Mouse (Mus musculus): ENCODE results near the gene Fam205c. TPM values are rescaled to one million over a fixed set of nuclear protein-coding genes. Genes with fewer than 3 reads are reported as not detected.

Gene Fam205c
- 1.0 and 1.1 TPM in 2 replicates for polyA plus RNA-seq (2015; fragmentation: Nextera tagmentation; extraction: Ambion mirVana)

DNA sequence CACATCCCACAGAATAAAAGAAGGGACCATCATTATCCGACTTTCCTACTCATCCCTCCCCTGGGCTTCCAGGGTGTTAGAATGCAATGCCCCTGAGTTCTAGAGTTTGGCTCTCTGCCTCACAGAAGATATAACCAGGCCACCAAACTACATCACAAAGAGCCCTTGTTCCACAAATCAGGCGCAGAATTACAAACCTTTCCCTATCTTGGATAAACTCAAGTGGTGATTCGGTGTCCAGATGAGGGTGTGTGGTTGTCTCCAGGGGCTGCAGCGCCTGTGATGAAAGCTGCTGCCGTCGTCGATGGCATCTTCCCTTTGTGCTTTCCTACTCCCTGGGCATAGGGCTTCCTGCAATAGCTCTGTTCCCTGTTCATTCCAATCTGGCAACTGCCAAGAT is at the start of gene Fam205c:
Gene Fam205c, minus strand, starts transcription at position 101 of the 400 bp plus-strand sequence.
- Histone ChIP-seq H3K9ac (no peak within 1 kb of the TSS), H3K36me3 (ENCODE audit: poor library complexity, severe bottlenecking) (no peaks in the 10 kb centered on the region), H3K4me1 (no peaks in the 10 kb centered on the region), H3K27me3 (no peaks in the 10 kb centered on the region), H3K27ac (no peak within 1 kb of the TSS), H3K4me2 (no peak within 1 kb of the TSS), H3K9me3 (replicated peaks) (no peaks in the 10 kb centered on the region), H3K4me3 (no peak within 1 kb of the TSS)
- WGBS: 87% methylated on average over 7 of the region's 7 CpGs
- no peak for ATAC-seq

DNA sequence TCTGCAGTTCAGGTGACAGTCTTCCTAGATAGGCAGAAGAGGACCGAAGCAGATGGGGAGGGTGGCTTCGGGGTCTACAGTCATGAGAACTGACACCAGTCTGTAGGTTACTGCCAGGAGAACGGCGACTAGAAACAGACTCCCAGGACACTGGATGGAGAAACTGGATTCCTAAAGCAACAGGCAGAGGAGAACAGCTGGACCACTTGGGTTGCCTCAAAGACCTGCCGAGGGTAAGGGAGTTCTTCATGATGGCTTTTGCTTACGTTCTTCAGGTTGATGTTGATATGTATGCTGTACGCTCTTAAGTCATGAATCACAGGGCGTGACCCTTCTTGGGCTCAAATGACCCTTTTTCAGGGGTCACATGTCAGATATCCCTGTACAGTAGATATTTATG is 48.4 kb upstream of the Fam205c start:
- H3K4me3 ChIP-seq: no peak overlapping the region
- ATAC-seq: no peak
- H3K36me3 ChIP-seq (ENCODE audit: poor library complexity, severe bottlenecking): no peaks in the 10 kb centered on the region
- no peaks in the 10 kb centered on the region for H3K9me3 ChIP-seq (replicated peaks)
- peaks cover 16% of the 10 kb centered on the region for H3K27me3 ChIP-seq
- WGBS: 90% methylated on average over 8 of the region's 8 CpGs
- H3K9ac ChIP-seq: no peak overlapping the region
- H3K4me1 ChIP-seq: peaks cover 10% of the 10 kb centered on the region; the same call in 1 of the 2 replicates
- no peak overlapping the region for H3K27ac ChIP-seq
- no peak overlapping the region for H3K4me2 ChIP-seq

DNA sequence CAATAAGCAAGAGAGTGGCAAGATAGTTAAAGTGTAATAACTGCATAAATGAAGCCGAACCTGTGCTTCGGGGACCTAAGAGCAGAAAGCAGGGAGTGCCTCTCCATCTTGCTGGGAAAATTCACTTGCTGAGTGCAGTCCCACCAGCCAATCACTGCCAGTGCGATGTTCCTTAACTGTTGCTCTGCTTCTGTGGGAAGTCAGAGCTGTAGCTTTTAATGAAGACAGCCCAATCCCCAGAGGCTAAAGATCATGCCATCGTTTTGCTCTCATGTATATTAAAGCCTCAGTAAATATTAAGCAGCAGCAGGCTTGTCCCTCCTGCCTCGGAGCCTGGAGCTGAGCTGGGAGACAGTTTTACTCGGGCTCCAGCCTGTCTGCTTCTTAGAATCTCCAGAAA is 48.0 kb upstream of the Fam205c start:
- Histone ChIP-seq H3K4me2 (no peak overlapping the region), H3K4me3 (no peak overlapping the region), H3K27me3 (peaks cover 19% of the 10 kb centered on the region), H3K9ac (no peak overlapping the region), H3K36me3 (ENCODE audit: poor library complexity, severe bottlenecking) (no peaks in the 10 kb centered on the region), H3K4me1 (peaks cover 13% of the 10 kb centered on the region; the same call in 1 of the 2 replicates), H3K27ac (no peak overlapping the region), H3K9me3 (replicated peaks) (no peaks in the 10 kb centered on the region)
- WGBS: 77% methylated on average over 6 of the region's 6 CpGs
- no peak for ATAC-seq

DNA sequence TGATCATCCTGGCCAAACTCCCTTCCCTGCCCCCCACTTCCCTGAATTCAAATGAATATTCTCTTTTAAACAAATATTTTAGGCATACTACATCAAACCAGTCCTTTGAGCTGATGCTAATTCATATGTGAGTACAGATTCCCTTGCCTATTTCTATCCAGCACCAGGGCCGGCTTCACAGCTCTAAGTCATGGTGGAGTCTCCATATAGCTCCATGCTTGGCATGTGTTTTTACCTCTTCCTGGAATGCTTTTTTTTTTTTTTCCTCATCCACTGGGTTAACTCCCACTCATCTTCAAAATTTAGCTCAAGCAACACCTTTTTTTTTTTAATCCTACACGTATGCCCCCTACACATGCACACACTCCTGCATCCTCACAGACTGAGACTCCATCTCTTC is 47.5 kb upstream of the Fam205c start:
- WGBS: 89% methylated on average over 2 of the region's 2 CpGs
- no peak overlapping the region for H3K27ac ChIP-seq
- peaks cover 16% of the 10 kb centered on the region for H3K4me1 ChIP-seq
- no peak overlapping the region for H3K9ac ChIP-seq
- H3K27me3 ChIP-seq: peaks cover 19% of the 10 kb centered on the region
- H3K4me2 ChIP-seq: no peak overlapping the region
- no peaks in the 10 kb centered on the region for H3K36me3 ChIP-seq (ENCODE audit: poor library complexity, severe bottlenecking)
- no peak for ATAC-seq
- H3K9me3 ChIP-seq (replicated peaks): no peaks in the 10 kb centered on the region
- H3K4me3 ChIP-seq: no peak overlapping the region

GRCm38 (mm10) chr4:42920726-42921125 is 46.7 kb upstream of the Fam205c start:
- no peaks in the 10 kb centered on the region for H3K36me3 ChIP-seq (ENCODE audit: poor library complexity, severe bottlenecking)
- no peak overlapping the region for H3K4me2 ChIP-seq
- peaks cover 23% of the 10 kb centered on the region for H3K27me3 ChIP-seq
- H3K27ac ChIP-seq: no peak overlapping the region
- WGBS: 89% methylated on average over 9 of the region's 9 CpGs
- H3K9me3 ChIP-seq (replicated peaks): no peaks in the 10 kb centered on the region
- H3K4me3 ChIP-seq: no peak overlapping the region
- peaks cover 18% of the 10 kb centered on the region for H3K4me1 ChIP-seq
- no peak for ATAC-seq
- no peak overlapping the region for H3K9ac ChIP-seq

DNA sequence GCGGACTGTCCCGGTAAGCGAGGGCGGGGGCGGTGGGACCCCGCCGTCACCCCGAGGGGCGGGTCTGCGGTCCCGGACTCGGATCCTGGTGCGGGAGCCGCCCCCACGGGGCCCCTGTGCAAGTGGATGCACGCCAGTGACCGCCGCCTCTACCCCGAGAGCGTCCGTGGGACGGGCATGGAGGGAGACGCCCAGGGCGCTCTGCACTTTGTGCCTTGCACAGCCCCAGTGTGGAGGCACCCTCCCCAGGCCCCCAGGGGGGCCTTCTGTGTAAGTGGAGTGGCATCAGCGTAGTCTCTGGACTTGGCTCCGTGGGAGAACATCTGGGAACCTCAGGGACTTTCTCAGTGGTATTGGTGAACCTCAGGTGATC is 43.4 kb upstream of the Fam205c start:
- Histone ChIP-seq H3K36me3 (ENCODE audit: poor library complexity, severe bottlenecking) (no peaks in the 10 kb centered on the region), H3K27me3 (peaks cover 33% of the 10 kb centered on the region), H3K9ac (peak overlapping the region; percentile 84), H3K9me3 (replicated peaks) (no peaks in the 10 kb centered on the region), H3K4me3 (peak overlapping the region; percentile 66), H3K4me2 (peak overlapping the region; percentile 88), H3K27ac (no peak overlapping the region), H3K4me1 (peaks cover 16% of the 10 kb centered on the region)
- ATAC-seq: peak; percentile 58; the same call in 1 of the 2 replicates
- WGBS: 2% methylated on average over 23 of the region's 26 CpGs

- ATAC-seq: peak; percentile 84
- 4% methylated on average over 39 of the region's 90 CpGs for WGBS
- Histone ChIP-seq H3K36me3 (ENCODE audit: poor library complexity, severe bottlenecking) (no peaks in the 10 kb centered on the region), H3K4me3 (peak within 1 kb of the TSS; percentile 66), H3K27me3 (peaks cover 33% of the 10 kb centered on the region), H3K4me1 (peaks cover 16% of the 10 kb centered on the region), H3K9ac (peak within 1 kb of the TSS; percentile 84), H3K4me2 (peak within 1 kb of the TSS; percentile 88), H3K27ac (no peak within 1 kb of the TSS; the same call in 1 of the 2 replicates), H3K9me3 (replicated peaks) (no peaks in the 10 kb centered on the region)
Observed at GRCm38 (mm10) chr4:42916617-42917401, 42.8 kb upstream of the Fam205c start, which contains the start of gene Phf24. Gene Phf24, plus strand, starts transcription at chr4:42916660.

- H3K9ac ChIP-seq: no peak overlapping the region
- no peak overlapping the region for H3K4me2 ChIP-seq
- peaks cover 33% of the 10 kb centered on the region for H3K27me3 ChIP-seq
- H3K4me1 ChIP-seq: peaks cover 12% of the 10 kb centered on the region
- no peaks in the 10 kb centered on the region for H3K9me3 ChIP-seq (replicated peaks)
- no peak overlapping the region for H3K27ac ChIP-seq
- no peaks in the 10 kb centered on the region for H3K36me3 ChIP-seq (ENCODE audit: poor library complexity, severe bottlenecking)
- WGBS: 78% methylated on average over 1 of the region's 1 CpGs
- no peak overlapping the region for H3K4me3 ChIP-seq
- no peak for ATAC-seq
Observed at GRCm38 (mm10) chr4:42915966-42916365, 41.9 kb upstream of the Fam205c start.

GRCm38 (mm10) chr4:42915311-42915710 is 41.3 kb upstream of the Fam205c start:
- no peak overlapping the region for H3K27ac ChIP-seq
- H3K4me3 ChIP-seq: no peak overlapping the region
- no peaks in the 10 kb centered on the region for H3K36me3 ChIP-seq (ENCODE audit: poor library complexity, severe bottlenecking)
- 86% methylated on average over 12 of the region's 12 CpGs for WGBS
- ATAC-seq: no peak
- peaks cover 12% of the 10 kb centered on the region for H3K4me1 ChIP-seq
- no peak overlapping the region for H3K4me2 ChIP-seq
- H3K9ac ChIP-seq: no peak overlapping the region
- peaks cover 33% of the 10 kb centered on the region for H3K27me3 ChIP-seq
- no peaks in the 10 kb centered on the region for H3K9me3 ChIP-seq (replicated peaks)

GRCm38 (mm10) chr4:42913391-42913790 is 39.4 kb upstream of the Fam205c start:
- H3K36me3 ChIP-seq (ENCODE audit: poor library complexity, severe bottlenecking): no peaks in the 10 kb centered on the region
- H3K27ac ChIP-seq: no peak overlapping the region
- WGBS: 58% methylated on average over 10 of the region's 10 CpGs
- no peak overlapping the region for H3K9ac ChIP-seq
- no peak overlapping the region for H3K4me2 ChIP-seq
- H3K4me1 ChIP-seq: peaks cover 12% of the 10 kb centered on the region
- H3K4me3 ChIP-seq: no peak overlapping the region
- ATAC-seq: no peak
- no peaks in the 10 kb centered on the region for H3K9me3 ChIP-seq (replicated peaks)
- H3K27me3 ChIP-seq: peaks cover 27% of the 10 kb centered on the region

- H3K9me3 ChIP-seq (replicated peaks): no peaks in the 10 kb centered on the region
- 39% methylated on average over 6 of the region's 6 CpGs for WGBS
- no peaks in the 10 kb centered on the region for H3K36me3 ChIP-seq (ENCODE audit: poor library complexity, severe bottlenecking)
- H3K4me3 ChIP-seq: no peak overlapping the region
- no peaks in the 10 kb centered on the region for H3K4me1 ChIP-seq
- H3K9ac ChIP-seq: no peak overlapping the region
- no peak for ATAC-seq
- H3K27ac ChIP-seq: no peak overlapping the region
- no peak overlapping the region for H3K4me2 ChIP-seq
- no peaks in the 10 kb centered on the region for H3K27me3 ChIP-seq
Observed at GRCm38 (mm10) chr4:42904966-42905365, 30.9 kb upstream of the Fam205c start.

GRCm38 (mm10) chr4:42904523-42904922 is 30.5 kb upstream of the Fam205c start:
- H3K4me2 ChIP-seq: no peak overlapping the region
- H3K9ac ChIP-seq: no peak overlapping the region
- ATAC-seq: no peak
- no peaks in the 10 kb centered on the region for H3K36me3 ChIP-seq (ENCODE audit: poor library complexity, severe bottlenecking)
- H3K27ac ChIP-seq: no peak overlapping the region
- H3K4me3 ChIP-seq: no peak overlapping the region
- H3K4me1 ChIP-seq: no peaks in the 10 kb centered on the region
- no peaks in the 10 kb centered on the region for H3K9me3 ChIP-seq (replicated peaks)
- H3K27me3 ChIP-seq: no peaks in the 10 kb centered on the region
- WGBS: 71% methylated on average over 3 of the region's 3 CpGs

GRCm38 (mm10) chr4:42903942-42904341 is 29.9 kb upstream of the Fam205c start:
- no peak overlapping the region for H3K27ac ChIP-seq
- ATAC-seq: no peak
- no peak overlapping the region for H3K4me3 ChIP-seq
- no peaks in the 10 kb centered on the region for H3K4me1 ChIP-seq
- 91% methylated on average over 1 of the region's 1 CpGs for WGBS
- H3K27me3 ChIP-seq: no peaks in the 10 kb centered on the region
- H3K9me3 ChIP-seq (replicated peaks): no peaks in the 10 kb centered on the region
- no peak overlapping the region for H3K4me2 ChIP-seq
- no peak overlapping the region for H3K9ac ChIP-seq
- no peaks in the 10 kb centered on the region for H3K36me3 ChIP-seq (ENCODE audit: poor library complexity, severe bottlenecking)
